Mouse (Mus musculus) retina, embryonic 14.5 days (tissue): ENCODE results near the gene Isoc2a.

ENCODE experiments used
- DNase-seq: peaks from one replicate; pipeline ENCODE4 v3.0.0-alpha.2; 2015; ENCODE audit warnings: low spot score

The Isoc2a gene

GRCm38 (mm10) chr7:4940068-4940479 lies 63.1 kb downstream of the Isoc2a start:
- peak; percentile 90 for DNase-seq

GRCm38 (mm10) chr7:4942673-4943072 lies 65.7 kb downstream of the Isoc2a start:
- DNase-seq, result no peak

- peak; percentile 94 for DNase-seq
Observed at GRCm38 (mm10) chr7:4943223-4943815, 66.4 kb downstream of the Isoc2a start.
